Mouse (Mus musculus): ENCODE results near the gene Tspan33.

The Tspan33 gene

GRCm38 (mm10) chr6:29697139-29697538, 3.1 kb downstream of the Tspan33 start:
- ATAC-seq (ENCODE audit: insufficient number of reproducible peaks, low FRiP score, low TSS enrichment) = no peak

- no peak for ATAC-seq (ENCODE audit: insufficient number of reproducible peaks, low FRiP score, low TSS enrichment)
These were observed 3.5 kb downstream of the Tspan33 start for GRCm38 (mm10) chr6:29697548-29697947.

GRCm38 (mm10) chr6:29699085-29699745, 5.2 kb downstream of the Tspan33 start:
- no peak for ATAC-seq (ENCODE audit: insufficient number of reproducible peaks, low FRiP score, low TSS enrichment)

- no peak for ATAC-seq (ENCODE audit: insufficient number of reproducible peaks, low FRiP score, low TSS enrichment)
These were observed 7.0 kb downstream of the Tspan33 start for GRCm38 (mm10) chr6:29701051-29701450.

GRCm38 (mm10) chr6:29702126-29702525, 8.1 kb downstream of the Tspan33 start:
- no peak for ATAC-seq (ENCODE audit: insufficient number of reproducible peaks, low FRiP score, low TSS enrichment)

GRCm38 (mm10) chr6:29704143-29704542, 10.1 kb downstream of the Tspan33 start:
- ATAC-seq (ENCODE audit: insufficient number of reproducible peaks, low FRiP score, low TSS enrichment) = no peak

- ATAC-seq (ENCODE audit: insufficient number of reproducible peaks, low FRiP score, low TSS enrichment) = no peak
These were observed 13.9 kb downstream of the Tspan33 start for GRCm38 (mm10) chr6:29707902-29708301.

GRCm38 (mm10) chr6:29711318-29711717, 17.3 kb downstream of the Tspan33 start:
- no peak for ATAC-seq (ENCODE audit: insufficient number of reproducible peaks, low FRiP score, low TSS enrichment)

- 0 out of 2 replicates have a peak, but pooled peaks have one; percentile 38 for ATAC-seq (ENCODE audit: insufficient number of reproducible peaks, low FRiP score, low TSS enrichment)
These were observed 18.1 kb downstream of the Tspan33 start for GRCm38 (mm10) chr6:29712011-29712584.

- ATAC-seq (ENCODE audit: insufficient number of reproducible peaks, low FRiP score, low TSS enrichment) = no peak
These were observed 22.8 kb downstream of the Tspan33 start for GRCm38 (mm10) chr6:29716624-29717365.

GRCm38 (mm10) chr6:29717541-29717940, 23.5 kb downstream of the Tspan33 start:
- peak; percentile 22 for ATAC-seq (ENCODE audit: insufficient number of reproducible peaks, low FRiP score, low TSS enrichment)

- peak; percentile 77 for ATAC-seq (ENCODE audit: insufficient number of reproducible peaks, low FRiP score, low TSS enrichment)
These were observed 24.0 kb downstream of the Tspan33 start for GRCm38 (mm10) chr6:29717952-29718521.

GRCm38 (mm10) chr6:29718894-29719329, 24.9 kb downstream of the Tspan33 start:
- peak; percentile 68 for ATAC-seq (ENCODE audit: insufficient number of reproducible peaks, low FRiP score, low TSS enrichment)

GRCm38 (mm10) chr6:29721890-29722289, 27.9 kb downstream of the Tspan33 start:
- ATAC-seq (ENCODE audit: insufficient number of reproducible peaks, low FRiP score, low TSS enrichment) = no peak

GRCm38 (mm10) chr6:29726576-29727200, 32.7 kb downstream of the Tspan33 start:
- no peak for ATAC-seq (ENCODE audit: insufficient number of reproducible peaks, low FRiP score, low TSS enrichment)

GRCm38 (mm10) chr6:29728035-29728434, 34.0 kb downstream of the Tspan33 start:
- no peak for ATAC-seq (ENCODE audit: insufficient number of reproducible peaks, low FRiP score, low TSS enrichment)

GRCm38 (mm10) chr6:29729491-29729890, 35.5 kb downstream of the Tspan33 start:
- no peak for ATAC-seq (ENCODE audit: insufficient number of reproducible peaks, low FRiP score, low TSS enrichment)

- no peak for ATAC-seq (ENCODE audit: insufficient number of reproducible peaks, low FRiP score, low TSS enrichment)
These were observed 41.3 kb downstream of the Tspan33 start, which contains the start of gene Smo for GRCm38 (mm10) chr6:29735336-29735688. Smo (plus strand) TSS chr6:29735503.

- ATAC-seq (ENCODE audit: insufficient number of reproducible peaks, low FRiP score, low TSS enrichment) = peak; percentile 58; the same call in 1 of the 2 replicates
These were observed 41.8 kb downstream of the Tspan33 start for GRCm38 (mm10) chr6:29735689-29736451.

All from cerebellum, adult (tissue).